Mouse (Mus musculus) embryonic facial prominence, embryonic 14.5 days (tissue): Measurements from ENCODE around the gene Donson. TPM values are rescaled to one million over a fixed set of nuclear protein-coding genes. Genes with fewer than 3 reads are reported as not detected.

Source experiments
- ATAC-seq: fragments of 200-750 bp; cut with Nextera tagmentation; 2 replicates; pipeline ENCODE4 v1.8.0; 2017; ENCODE audit warnings: low read depth, moderate number of reproducible peaks, moderate TSS enrichment
- DNase-seq: peaks from one replicate; pipeline ENCODE4 v3.0.0-alpha.2; 2015; ENCODE audit warnings: low spot score
- H3K27ac ChIP-seq: fragments of 300-500 bp; sonication (generic); replicated peaks from 2 replicates; pipeline ENCODE4 v1.5.1; 2014; ENCODE audit warnings: low read depth, mild to moderate bottlenecking, low read length, moderate library complexity
- H3K27me3 ChIP-seq: fragments of 300-500 bp; sonication (generic); replicated peaks from 2 replicates; pipeline ENCODE4 v1.6.1; 2014; ENCODE audit warnings: low read length; ENCODE audit not compliant: control insufficient read depth, insufficient read depth
- H3K36me3 ChIP-seq: fragments of 300-500 bp; sonication (generic); 2 replicates; pipeline ENCODE4 v1.6.1; 2014; ENCODE audit warnings: low read length, mixed read lengths; ENCODE audit not compliant: control insufficient read depth, insufficient read depth
- H3K4me1 ChIP-seq: fragments of 300-500 bp; sonication (generic); 2 replicates; pipeline ENCODE4 v1.6.1; 2014; ENCODE audit warnings: antibody characterized with exemption, low read length; ENCODE audit not compliant: control insufficient read depth, insufficient read depth
- H3K4me2 ChIP-seq: fragments of 300-500 bp; sonication (generic); 2 replicates; pipeline ENCODE4 v1.6.1; 2014; ENCODE audit warnings: low read depth, mild to moderate bottlenecking, low read length, moderate library complexity, mixed read lengths
- H3K4me3 ChIP-seq: fragments of 300-500 bp; sonication (generic); 2 replicates; pipeline ENCODE4 v1.5.1; 2014; ENCODE audit warnings: low read depth, mild to moderate bottlenecking, low read length
- H3K9ac ChIP-seq: fragments of 300-500 bp; sonication (generic); 2 replicates; pipeline ENCODE4 v1.6.1; 2014; ENCODE audit warnings: low read depth, mild to moderate bottlenecking, low read length, moderate library complexity, mixed read lengths
- H3K9me3 ChIP-seq: fragments of 300-500 bp; sonication (generic); 2 replicates; pipeline ENCODE4 v1.6.1; 2016; ENCODE audit warnings: low read length; ENCODE audit not compliant: control insufficient read depth
- WGBS: fragments of 180-500 bp; shearing (Covaris S2); extraction: QIAGEN DNeasy Blood & Tissue Kit; methylation state at CpG from one replicate; pipeline ENCODE4 v1.1.7; 2014; 5-methylcytosine and 5-hydroxymethylcytosine counted together
- polyA plus RNA-seq: library from polyadenylated mRNA; unstranded; fragments of >200 nt; fragmentation: Nextera tagmentation; extraction: Ambion mirVana; gene quantifications from 2 replicates; pipeline ENCODE4 v1.2.1, GENCODE M21; 2014

Donson gene
- polyA plus RNA-seq, 1 experiment from 2014 or later: 17.8 TPM

DNA sequence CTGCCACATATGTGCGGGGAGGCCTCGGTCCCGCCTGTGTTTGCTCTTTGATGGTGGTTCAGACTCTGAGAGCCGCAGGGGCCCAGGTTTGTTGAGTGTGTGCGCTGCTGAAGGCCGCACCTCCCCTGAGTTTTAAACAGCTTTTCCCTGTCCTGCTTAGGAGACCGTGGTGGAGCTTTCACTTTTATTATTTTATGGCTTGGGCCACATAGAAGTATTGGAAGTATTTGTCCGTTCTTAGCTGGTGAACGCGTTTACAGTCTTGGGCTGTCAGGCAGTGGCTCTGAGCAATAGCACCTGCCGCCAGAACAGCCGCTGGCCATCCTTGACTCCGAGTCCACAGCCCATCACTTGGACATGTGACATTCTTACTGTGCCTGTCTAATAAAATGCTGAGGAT is 13.3 kb upstream of the Donson start:
- DNase-seq (no peak), ATAC-seq (no peak)
- no peak overlapping the region for H3K27ac ChIP-seq

DNA sequence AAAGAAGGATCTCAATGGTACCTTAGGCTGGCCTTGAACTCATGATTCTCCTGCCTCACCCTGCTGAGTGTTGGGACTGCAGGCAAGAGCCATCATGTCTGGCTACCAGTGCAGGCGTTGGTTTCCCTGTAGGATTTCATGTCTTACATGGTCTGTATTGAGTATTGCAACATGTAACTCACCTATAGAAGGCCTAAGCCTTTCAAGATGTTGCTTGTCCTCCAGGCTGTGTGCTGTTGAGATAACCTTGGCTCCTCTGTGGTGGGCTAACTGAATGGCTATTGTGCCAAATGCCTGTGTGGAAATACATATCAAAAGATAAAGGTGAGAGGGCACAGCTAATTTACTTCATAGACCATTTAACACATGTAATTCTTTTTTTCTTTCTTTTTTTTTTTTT is 10.4 kb upstream of the Donson start:
- WGBS: 79% methylated on average over 1 of the region's 1 CpGs
- Histone ChIP-seq H3K9ac (no peak overlapping the region), H3K4me3 (no peak overlapping the region), H3K36me3 (peaks cover 65% of the 10 kb centered on the region), H3K4me2 (no peak overlapping the region), H3K9me3 (no peaks in the 10 kb centered on the region), H3K27me3 (no peaks in the 10 kb centered on the region), H3K27ac (no peak overlapping the region), H3K4me1 (no peaks in the 10 kb centered on the region)
- ATAC-seq (no peak), DNase-seq (no peak)

More for the DNA sequence above, 13.3 kb upstream of the Donson start:
- Histone ChIP-seq H3K4me2 (no peak overlapping the region), H3K36me3 (peaks cover 75% of the 10 kb centered on the region), H3K9me3 (no peaks in the 10 kb centered on the region), H3K4me3 (no peak overlapping the region), H3K27me3 (no peaks in the 10 kb centered on the region), H3K4me1 (no peaks in the 10 kb centered on the region), H3K9ac (no peak overlapping the region)
- WGBS: 84% methylated on average over 13 of the region's 13 CpGs

DNA sequence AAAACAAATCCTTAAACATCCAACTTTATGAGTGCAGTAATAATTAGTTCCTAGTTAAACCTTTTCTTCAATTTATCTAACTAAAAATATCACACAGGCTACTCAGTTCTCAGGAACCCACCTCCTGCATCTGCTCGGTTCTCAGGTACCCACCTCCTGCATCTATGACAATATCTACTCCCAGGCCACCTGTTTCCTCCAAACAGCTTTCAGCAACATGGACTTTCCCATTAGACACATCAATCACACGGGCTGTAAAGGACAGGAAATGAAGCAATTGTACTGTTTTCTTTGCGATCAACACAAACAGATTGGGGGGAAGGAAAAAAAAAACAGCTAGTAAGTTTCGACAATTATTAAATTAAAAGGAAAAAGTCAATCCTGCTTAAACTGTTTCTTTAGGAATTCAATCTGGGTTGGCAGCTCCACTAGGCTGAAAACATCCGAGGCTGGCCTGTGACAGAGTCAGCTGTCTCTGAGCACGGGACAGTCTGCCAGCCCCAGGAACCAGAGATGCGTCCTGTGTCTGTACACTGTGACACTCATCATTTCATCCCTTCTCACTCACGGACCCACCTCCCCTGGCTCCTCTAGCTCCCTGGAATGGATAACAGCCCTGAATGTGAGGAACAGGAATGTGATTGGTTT is 6.7 kb upstream of the Donson start:
- no peak overlapping the region for H3K9ac ChIP-seq
- DNase-seq: no peak
- H3K4me2 ChIP-seq: no peak overlapping the region
- peaks cover 39% of the 10 kb centered on the region for H3K36me3 ChIP-seq
- H3K27me3 ChIP-seq: no peaks in the 10 kb centered on the region
- H3K27ac ChIP-seq: no peak overlapping the region; the same call in 1 of the 2 replicates
- H3K4me1 ChIP-seq: no peaks in the 10 kb centered on the region
- no peak overlapping the region for H3K4me3 ChIP-seq
- ATAC-seq: no peak
- no peaks in the 10 kb centered on the region for H3K9me3 ChIP-seq
- 50% methylated on average over 8 of the region's 8 CpGs for WGBS

DNA sequence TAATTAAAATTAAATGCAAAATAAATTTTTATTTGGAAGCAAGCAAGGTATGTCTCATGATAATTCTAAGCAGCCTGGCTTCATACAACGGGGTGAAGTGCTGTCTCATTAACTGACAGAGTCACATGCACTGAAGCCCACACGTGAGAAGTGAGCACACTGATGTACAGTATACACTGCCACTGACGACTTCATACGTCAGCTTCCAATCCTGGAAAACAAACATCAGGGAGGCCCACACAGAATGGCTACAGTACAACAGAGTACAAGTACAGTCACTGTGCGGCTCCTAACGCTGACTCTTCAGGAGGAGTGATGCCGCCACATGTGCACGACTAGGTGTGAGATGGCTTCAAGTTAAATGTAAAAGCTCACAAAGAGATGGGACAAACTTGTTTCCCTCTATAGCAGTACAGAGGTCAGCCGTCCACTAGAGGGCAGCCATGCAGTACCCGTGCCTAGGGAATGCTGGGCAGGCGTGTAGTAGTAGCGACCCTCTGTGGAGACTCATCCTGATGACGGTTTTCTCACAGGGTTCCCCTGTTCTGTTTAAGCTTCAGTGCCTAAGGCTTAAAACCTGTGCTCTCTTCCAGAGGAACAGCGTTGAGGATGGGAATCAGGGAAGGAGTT is 6.0 kb upstream of the Donson start:
- Histone ChIP-seq H3K9ac (no peak overlapping the region), H3K4me3 (no peak overlapping the region), H3K36me3 (peaks cover 37% of the 10 kb centered on the region), H3K27ac (no peak overlapping the region), H3K27me3 (no peaks in the 10 kb centered on the region), H3K9me3 (no peaks in the 10 kb centered on the region), H3K4me1 (no peaks in the 10 kb centered on the region; the same call in 1 of the 2 replicates), H3K4me2 (no peak overlapping the region)
- 32% methylated on average over 14 of the region's 14 CpGs for WGBS
- peak; percentile 96 for ATAC-seq
- DNase-seq: peak; percentile 88

DNA sequence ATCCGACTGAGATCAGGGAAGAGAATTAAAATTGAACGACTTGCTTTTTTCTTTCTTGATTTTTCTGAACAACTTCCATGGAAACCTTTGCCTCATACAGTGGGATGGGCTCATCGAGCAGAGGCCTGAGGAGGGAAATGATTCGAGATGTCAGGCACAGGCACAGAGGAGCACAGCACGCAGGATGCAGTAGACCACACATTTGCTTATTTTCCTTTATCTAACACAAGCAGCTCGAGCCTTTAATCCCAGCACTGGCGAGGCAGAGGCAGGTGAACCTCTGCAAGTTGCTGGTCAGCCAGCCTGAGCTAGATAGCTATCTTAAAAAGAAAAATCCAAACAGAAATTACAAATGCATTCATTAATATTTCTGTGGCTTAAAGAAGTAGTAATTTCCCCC is 1.2 kb upstream of the Donson start:
- H3K4me3 ChIP-seq: no peak overlapping the region
- peak overlapping the region; percentile 86; the same call in 1 of the 2 replicates for H3K4me2 ChIP-seq
- DNase-seq: no peak
- no peak overlapping the region; the same call in 1 of the 2 replicates for H3K9ac ChIP-seq
- peaks cover 21% of the 10 kb centered on the region for H3K36me3 ChIP-seq
- ATAC-seq: no peak
- no peak overlapping the region for H3K27ac ChIP-seq
- peaks cover 7% of the 10 kb centered on the region for H3K4me1 ChIP-seq
- WGBS: 43% methylated on average over 7 of the region's 7 CpGs
- no peaks in the 10 kb centered on the region for H3K27me3 ChIP-seq
- H3K9me3 ChIP-seq: no peaks in the 10 kb centered on the region

DNA sequence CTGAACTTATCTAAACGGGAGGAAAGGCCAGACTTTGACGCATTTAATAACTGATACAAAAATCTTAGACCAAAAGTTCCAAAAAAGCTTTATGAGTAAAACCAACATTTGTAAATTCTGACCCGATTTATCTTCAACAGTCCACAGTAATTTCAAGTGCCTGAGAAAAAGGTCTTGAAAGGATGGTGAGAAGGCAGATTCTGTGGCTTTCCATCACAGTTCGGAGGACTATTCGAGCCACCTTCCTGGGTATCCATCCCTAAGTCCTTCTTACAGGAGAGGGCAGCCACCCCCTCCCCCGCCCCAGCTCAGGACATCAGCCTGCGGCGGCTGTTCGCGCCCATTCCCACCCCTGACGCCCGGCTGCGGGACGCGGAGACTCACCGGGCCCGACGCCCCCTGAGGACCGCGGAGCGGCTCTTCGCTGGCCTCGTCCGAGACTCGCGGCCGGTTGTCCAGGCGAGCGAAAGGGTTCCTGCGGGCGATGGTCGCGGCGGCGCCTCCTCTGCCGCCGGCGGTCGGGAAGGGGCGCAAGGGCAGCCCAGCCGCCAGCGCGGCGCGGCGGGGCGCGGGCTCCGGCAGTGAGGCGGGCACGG is 449 bp downstream of the Donson start:
- WGBS: under 1% methylated on average over 34 of the region's 51 CpGs
- peak overlapping the region; percentile 86 for H3K4me2 ChIP-seq

DNA sequence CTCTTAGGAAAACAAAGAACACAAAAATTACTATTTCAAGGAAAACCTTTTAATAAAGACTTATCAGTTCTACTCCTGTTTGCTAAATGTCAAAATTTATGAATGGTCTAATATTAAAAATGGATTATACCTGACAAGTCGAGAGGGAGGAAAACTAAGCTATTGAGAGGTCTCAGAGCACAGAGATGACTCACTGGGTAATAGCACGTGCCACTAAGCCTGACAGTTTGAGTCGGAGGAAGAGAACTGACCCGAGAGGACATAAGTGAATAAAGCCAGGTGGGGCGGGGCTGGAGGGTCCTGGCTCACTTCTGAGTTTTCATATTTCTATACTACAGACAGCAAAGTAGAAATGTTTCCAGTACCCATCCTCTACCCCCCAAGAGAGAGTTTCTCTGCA is 2.2 kb downstream of the Donson start:
- Histone ChIP-seq H3K36me3 (peaks cover 48% of the 10 kb centered on the region), H3K27ac (no peak overlapping the region), H3K9ac (no peak overlapping the region), H3K27me3 (no peaks in the 10 kb centered on the region), H3K4me1 (peaks cover 7% of the 10 kb centered on the region), H3K9me3 (no peaks in the 10 kb centered on the region), H3K4me3 (no peak overlapping the region), H3K4me2 (no peak overlapping the region)
- WGBS: 78% methylated on average over 5 of the region's 5 CpGs
- DNase-seq (no peak), ATAC-seq (no peak)

More for the DNA sequence above, 449 bp downstream of the Donson start:
- ATAC-seq: peak; percentile 50
- Histone ChIP-seq H3K27ac (peak overlapping the region; percentile 82; the same call in 1 of the 2 replicates), H3K9ac (peak overlapping the region; percentile 92), H3K4me3 (peak overlapping the region; percentile 93), H3K9me3 (no peaks in the 10 kb centered on the region), H3K36me3 (peaks cover 32% of the 10 kb centered on the region), H3K4me1 (peaks cover 7% of the 10 kb centered on the region), H3K27me3 (no peaks in the 10 kb centered on the region)
- DNase-seq: no peak

DNA sequence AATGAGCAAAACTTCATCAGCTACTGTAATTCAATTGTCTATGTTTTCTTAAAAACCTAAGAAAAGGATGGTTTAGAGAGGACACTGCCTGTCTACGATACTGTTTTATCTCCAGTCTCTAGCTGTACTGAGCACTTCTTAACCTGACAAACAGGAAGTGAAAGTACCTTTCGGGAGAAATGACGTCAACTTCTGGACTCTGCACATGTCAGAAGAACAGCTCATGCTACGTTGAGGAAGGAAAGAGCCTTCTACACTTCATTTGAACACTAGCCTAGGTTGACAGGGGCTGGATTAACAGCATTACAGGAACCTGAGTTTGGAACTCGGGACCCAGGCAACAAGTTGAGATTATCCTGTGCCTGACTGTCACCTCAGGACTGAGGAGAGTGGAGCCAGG is 3.0 kb downstream of the Donson start:
- Histone ChIP-seq H3K36me3 (peaks cover 49% of the 10 kb centered on the region), H3K4me3 (no peak overlapping the region), H3K9me3 (no peaks in the 10 kb centered on the region), H3K4me2 (no peak overlapping the region), H3K27ac (no peak overlapping the region), H3K9ac (no peak overlapping the region), H3K27me3 (no peaks in the 10 kb centered on the region), H3K4me1 (peaks cover 7% of the 10 kb centered on the region)
- ATAC-seq: no peak
- 87% methylated on average over 5 of the region's 5 CpGs for WGBS
- no peak for DNase-seq
